Mouse (Mus musculus) hindlimb bud, embryonic 11.5 days (tissue): ENCODE measurements at regions not wholly inside any gene's neighbourhood (a gene's known extent, or its start where the extent isn't known, plus 50 kb on each side); places are given as distances from the start of the nearest gene placed in this dataset.

Experiments
- DNase-seq: peaks from one replicate; pipeline ENCODE4 v3.0.0-alpha.2; 2012; ENCODE audit warnings: low read depth, low spot score; ENCODE audit errors: extremely low spot score

- DNase-seq, result no peak
These were observed 248.4 kb upstream of the Cdh5 start for GRCm38 (mm10) chr8:103853048-103853447.

- no peak for DNase-seq
These were observed 246.1 kb upstream of the Cdh5 start for GRCm38 (mm10) chr8:103855291-103855690.

- no peak for DNase-seq
These were observed 242.3 kb upstream of the Cdh5 start for GRCm38 (mm10) chr8:103859130-103859529.

GRCm38 (mm10) chr8:103873598-103874502, 227.6 kb upstream of the Cdh5 start:
- no peak for DNase-seq

- no peak for DNase-seq
These were observed 226.9 kb upstream of the Cdh5 start for GRCm38 (mm10) chr8:103874506-103874905.

GRCm38 (mm10) chr8:103879505-103879904, 221.9 kb upstream of the Cdh5 start:
- DNase-seq, result no peak

- no peak for DNase-seq
These were observed 220.8 kb upstream of the Cdh5 start for GRCm38 (mm10) chr8:103880431-103881145.

- no peak for DNase-seq
These were observed 220.3 kb upstream of the Cdh5 start for GRCm38 (mm10) chr8:103881146-103881486.

- DNase-seq, result no peak
These were observed 216.3 kb upstream of the Cdh5 start for GRCm38 (mm10) chr8:103884873-103885780.

GRCm38 (mm10) chr8:103894589-103894988, 206.8 kb upstream of the Cdh5 start:
- DNase-seq, result no peak

GRCm38 (mm10) chr8:103895132-103895531, 206.3 kb upstream of the Cdh5 start:
- DNase-seq, result no peak

- DNase-seq, result peak; percentile 2
These were observed 204.0 kb upstream of the Cdh5 start for GRCm38 (mm10) chr8:103897463-103897862.

- no peak for DNase-seq
These were observed 198.9 kb upstream of the Cdh5 start for GRCm38 (mm10) chr8:103902516-103902915.

GRCm38 (mm10) chr8:103903635-103904034, 197.8 kb upstream of the Cdh5 start:
- DNase-seq, result no peak

- DNase-seq, result no peak
These were observed 193.8 kb upstream of the Cdh5 start for GRCm38 (mm10) chr8:103907662-103908061.

- no peak for DNase-seq
These were observed 190.0 kb upstream of the Cdh5 start for GRCm38 (mm10) chr8:103911287-103912015.

GRCm38 (mm10) chr8:103912983-103913926, 188.2 kb upstream of the Cdh5 start:
- DNase-seq, result no peak

- no peak for DNase-seq
These were observed 187.3 kb upstream of the Cdh5 start for GRCm38 (mm10) chr8:103913927-103914640.

GRCm38 (mm10) chr8:103919324-103919723, 182.1 kb upstream of the Cdh5 start:
- no peak for DNase-seq
